Mouse (Mus musculus) C2C12 (cell line): ENCODE results near the gene Gjd2. TPM values are rescaled to one million over a fixed set of nuclear protein-coding genes. Genes with fewer than 3 reads are reported as not detected.

Source experiments
- H3K27me3 ChIP-seq: one replicate; pipeline ENCODE4 v1.6.1; 2011; ENCODE audit not compliant: control insufficient read depth, insufficient read depth, insufficient read length
- H3K36me3 ChIP-seq: one replicate; pipeline ENCODE4 v1.6.1; 2011; ENCODE audit not compliant: control insufficient read depth, insufficient read depth
- H3K4me3 ChIP-seq: one replicate; pipeline ENCODE4 v1.5.1; 2011; ENCODE audit warnings: mild to moderate bottlenecking, control low read depth; ENCODE audit not compliant: poor library complexity, insufficient read depth, severe bottlenecking
- H3K79me2 ChIP-seq: one replicate; pipeline ENCODE4 v1.6.1; 2011; ENCODE audit not compliant: control insufficient read depth, insufficient read depth
- H3K79me3 ChIP-seq: one replicate; pipeline ENCODE4 v1.6.1; 2011; ENCODE audit warnings: low read depth, control low read depth
- H3ac ChIP-seq: one replicate; pipeline ENCODE3; 2011; ENCODE audit warnings: low read depth; ENCODE audit not compliant: control insufficient read depth, insufficient read length
- CEBPB ChIP-seq: IDR thresholded peaks from one replicate; pipeline ENCODE4 v1.6.1; 2011; ENCODE audit warnings: low read depth, mild to moderate bottlenecking, control low read depth, moderate library complexity
- CTCF ChIP-seq: IDR thresholded peaks from one replicate; pipeline ENCODE4 v1.5.1; 2011; ENCODE audit not compliant: control insufficient read depth, insufficient read depth, insufficient read length
- FOSL1 ChIP-seq: IDR thresholded peaks from one replicate; pipeline ENCODE4 v1.8.0; 2011; ENCODE audit warnings: mild to moderate bottlenecking, low read length; ENCODE audit not compliant: poor library complexity, insufficient read depth, severe bottlenecking
- MAX ChIP-seq: IDR thresholded peaks from one replicate; pipeline ENCODE4 v1.6.1; 2011; ENCODE audit warnings: mild to moderate bottlenecking, control low read depth
- MYOD1 ChIP-seq: IDR thresholded peaks from one replicate; pipeline ENCODE4 v1.6.1; 2011; ENCODE audit warnings: low read depth; ENCODE audit not compliant: control insufficient read depth, insufficient read length
- MYOG ChIP-seq: IDR thresholded peaks from one replicate; pipeline ENCODE4 v1.6.1; 2011; ENCODE audit not compliant: control insufficient read depth, insufficient read length; ENCODE audit errors: extremely low read depth
- USF1 ChIP-seq: IDR thresholded peaks from one replicate; pipeline ENCODE4 v1.6.1; 2011; ENCODE audit warnings: low read depth, mild to moderate bottlenecking, control low read depth, moderate library complexity
- long read RNA-seq, 2 experiments: library from polyadenylated mRNA; unstranded; transcript quantifications; one replicate each; pipeline ENCODE4 v2.0.0; 2019 to 2020
- polyA plus RNA-seq: library from polyadenylated mRNA; unstranded; fragments of >200 nt; fragmentation: generic; extraction: Trizol; gene quantifications from one replicate; pipeline ENCODE4 v1.2.1, GENCODE M21; 2012; ENCODE audit warnings: missing spikeins

The Gjd2 gene
- polyA plus RNA-seq, result not detected
- long read RNA-seq, experiment 1, result 0 reads
- long read RNA-seq, experiment 2, result 0 reads

DNA sequence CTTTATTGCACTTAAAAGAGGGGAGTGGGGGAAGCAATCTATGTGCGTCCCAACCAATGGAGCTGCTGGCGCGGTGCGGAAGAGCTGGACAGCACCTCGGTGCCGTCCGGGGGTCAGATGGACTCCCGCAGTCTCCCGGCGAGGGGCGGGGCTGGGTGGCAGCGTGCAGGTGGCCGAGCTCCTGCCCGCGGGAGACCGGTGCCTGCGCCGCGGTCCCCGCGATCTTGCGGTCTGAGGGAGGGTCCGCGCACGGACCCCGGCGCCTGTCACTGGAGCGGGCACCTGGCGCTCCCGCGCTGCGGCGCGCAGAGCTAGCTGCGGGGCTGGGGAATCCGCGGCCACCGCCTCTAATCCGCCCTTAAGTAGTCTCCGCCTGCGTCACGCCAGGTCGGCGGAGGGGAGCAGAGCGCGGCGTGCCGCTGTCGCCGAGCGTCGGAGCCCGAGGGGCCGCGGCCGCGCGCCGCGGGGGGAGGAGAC, at the start of gene Gjd2:
TSS of gene Gjd2 (minus strand) at position 325 of the 477 bp plus-strand sequence.
- Histone ChIP-seq H3K79me3 (no peaks in the 10 kb centered on the region), H3K36me3 (no peaks in the 10 kb centered on the region), H3K79me2 (no peaks in the 10 kb centered on the region), H3K27me3 (peaks cover 38% of the 10 kb centered on the region), H3K4me3 (no peak within 1 kb of the TSS), H3ac (no peak within 1 kb of the TSS)
- no peak for TF ChIP-seq MAX
- TF ChIP-seq MYOD1, result no peak
- no peak for TF ChIP-seq MYOG
- no peak for TF ChIP-seq FOSL1
- TF ChIP-seq CEBPB, result no peak
- no peak for TF ChIP-seq USF1
- no peak for TF ChIP-seq CTCF

DNA sequence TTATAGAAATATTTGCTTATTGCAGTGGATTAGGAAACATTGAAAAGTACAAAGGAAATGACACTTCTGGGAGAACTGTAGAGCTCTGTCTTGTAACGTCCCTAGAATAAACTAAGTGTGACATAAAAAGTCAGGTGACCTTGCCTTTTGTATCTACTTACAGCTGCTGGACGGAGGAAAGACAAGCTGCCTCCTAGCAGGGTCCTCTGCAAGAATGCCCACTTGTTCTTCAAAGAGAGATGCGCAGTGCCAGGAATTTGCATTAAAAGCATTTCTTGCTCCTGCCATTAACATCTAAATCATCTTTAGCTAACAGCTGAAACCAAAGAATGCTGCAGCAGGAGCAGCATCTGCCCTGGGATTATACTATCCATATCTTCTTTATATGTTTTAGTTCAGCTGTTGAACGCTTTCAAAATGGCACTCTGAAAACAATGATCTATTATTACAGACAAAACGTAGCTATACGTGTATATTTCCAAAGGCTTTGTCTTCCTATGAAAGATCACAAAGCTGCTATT, 46.7 kb upstream of the Gjd2 start:
- TF ChIP-seq CEBPB (no peak), MYOD1 (no peak), MAX (no peak), FOSL1 (no peak), CTCF (no peak), MYOG (no peak), USF1 (no peak)
- Histone ChIP-seq H3K4me3 (no peak overlapping the region), H3K79me2 (no peaks in the 10 kb centered on the region), H3K27me3 (no peaks in the 10 kb centered on the region), H3ac (no peak overlapping the region), H3K79me3 (no peaks in the 10 kb centered on the region), H3K36me3 (no peaks in the 10 kb centered on the region)

DNA sequence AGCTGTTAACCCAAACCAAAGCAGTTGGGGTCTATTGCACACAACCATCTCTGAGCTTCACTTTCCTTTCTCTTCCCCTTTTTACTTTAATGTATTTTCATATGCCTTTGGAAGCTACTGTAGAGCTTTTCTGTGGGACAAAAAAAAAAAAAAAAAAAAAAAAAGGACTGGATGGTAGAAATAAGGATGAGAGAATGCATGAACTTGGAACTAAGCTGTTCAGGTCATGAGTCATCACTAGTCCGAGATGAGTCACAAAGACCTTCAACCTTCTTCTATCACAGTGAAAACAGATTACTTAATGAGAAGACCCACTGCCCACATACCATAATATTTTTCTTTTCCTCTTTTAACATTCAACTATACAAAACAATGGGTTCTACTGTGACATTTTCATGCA, 46.2 kb upstream of the Gjd2 start:
- Histone ChIP-seq H3K36me3 (no peaks in the 10 kb centered on the region), H3K27me3 (no peaks in the 10 kb centered on the region), H3K4me3 (no peak overlapping the region), H3K79me2 (no peaks in the 10 kb centered on the region), H3ac (no peak overlapping the region), H3K79me3 (no peaks in the 10 kb centered on the region)
- TF ChIP-seq MAX (no peak), MYOD1 (no peak), CTCF (no peak), CEBPB (no peak), FOSL1 (peak; percentile 73)

DNA sequence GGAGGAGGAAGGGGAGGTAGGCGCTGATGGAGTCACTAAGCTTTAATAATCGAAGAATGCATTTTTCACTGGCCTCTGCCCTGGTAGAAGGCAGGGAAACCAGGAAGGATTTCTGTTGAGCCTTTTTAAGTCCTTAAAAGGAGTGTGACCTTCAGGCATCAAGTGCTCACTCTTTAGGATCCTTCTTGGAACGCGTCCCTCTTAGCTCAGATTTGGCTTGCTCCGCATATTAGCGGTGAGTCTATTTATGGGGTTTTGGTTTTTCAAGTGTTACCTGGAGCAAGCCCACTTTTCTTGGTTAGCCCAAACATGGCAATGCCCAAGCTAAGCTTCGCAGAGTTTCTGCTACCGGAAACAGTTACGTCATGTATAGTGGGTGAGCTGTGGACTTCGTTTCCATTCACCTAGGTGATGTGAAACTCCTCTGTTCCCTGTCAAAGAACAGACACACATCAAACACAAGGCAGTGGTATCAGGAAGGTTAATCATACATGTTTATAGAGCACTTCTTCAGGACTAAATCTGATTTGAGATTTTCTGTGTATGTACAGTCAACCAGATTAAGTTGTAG, 44.9 kb upstream of the Gjd2 start:
- no peaks in the 10 kb centered on the region for H3K79me2 ChIP-seq

DNA sequence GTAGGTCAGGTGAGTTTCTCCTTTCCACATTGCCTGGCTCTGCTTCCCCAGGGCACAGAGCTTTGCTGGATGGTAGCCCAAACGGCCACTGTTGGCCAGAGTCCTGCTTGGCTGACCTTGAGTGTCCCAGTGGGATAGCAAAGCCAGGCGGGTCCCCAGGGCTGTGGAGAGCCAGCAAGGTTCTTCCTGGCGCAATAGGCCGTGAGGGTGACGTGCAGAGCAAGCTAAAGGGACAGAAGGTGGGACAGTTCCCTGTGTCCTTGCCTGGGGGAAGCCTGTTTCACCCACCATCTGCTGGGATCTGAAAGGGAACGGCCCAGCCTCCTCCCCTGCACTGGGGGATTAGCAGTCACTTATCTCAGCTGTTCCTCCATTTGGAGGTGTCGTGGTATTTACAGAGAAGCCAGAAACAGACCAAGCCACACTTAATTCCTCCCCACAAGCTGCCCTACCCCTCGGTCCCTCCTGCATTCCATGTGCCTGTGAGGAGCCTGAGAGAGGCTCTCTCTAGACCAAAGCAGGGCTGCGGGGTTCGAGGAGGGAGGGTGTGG, 44.0 kb upstream of the Gjd2 start:
- H3K4me3 ChIP-seq, result no peak overlapping the region
- H3ac ChIP-seq, result no peak overlapping the region
- H3K27me3 ChIP-seq, result no peaks in the 10 kb centered on the region
- TF ChIP-seq USF1, result no peak
- TF ChIP-seq MAX, result no peak
- TF ChIP-seq FOSL1, result no peak
- TF ChIP-seq MYOD1, result peak; percentile 32
- TF ChIP-seq CEBPB, result no peak
- no peaks in the 10 kb centered on the region for H3K79me3 ChIP-seq
- no peaks in the 10 kb centered on the region for H3K79me2 ChIP-seq
- no peaks in the 10 kb centered on the region for H3K36me3 ChIP-seq

More for the DNA sequence above, 44.9 kb upstream of the Gjd2 start:
- Histone ChIP-seq H3K36me3 (no peaks in the 10 kb centered on the region), H3K79me3 (no peaks in the 10 kb centered on the region), H3K4me3 (no peak overlapping the region), H3ac (no peak overlapping the region), H3K27me3 (no peaks in the 10 kb centered on the region)
- TF ChIP-seq CTCF (no peak), CEBPB (no peak), MAX (no peak), MYOD1 (no peak), FOSL1 (no peak), USF1 (no peak), MYOG (no peak)

DNA sequence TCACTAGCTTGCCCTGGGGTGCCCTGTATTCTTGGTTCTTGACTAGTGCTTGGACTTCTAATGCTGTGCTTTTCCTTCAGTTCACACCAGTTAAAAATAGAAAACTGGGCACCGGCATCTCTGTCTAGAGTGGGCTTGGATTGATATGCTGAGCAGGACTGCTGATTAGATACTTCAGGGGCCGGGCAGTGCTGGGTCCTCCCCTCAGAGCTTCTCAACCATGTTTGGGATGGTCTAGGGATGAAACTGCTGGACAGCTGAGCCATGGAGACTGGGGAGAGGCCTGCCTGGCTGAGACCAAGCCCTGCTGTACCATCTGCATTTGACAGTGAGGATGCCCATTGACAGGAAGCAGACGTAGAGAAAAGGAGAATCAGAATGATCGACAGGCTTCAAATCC, 40.7 kb upstream of the Gjd2 start:
- Histone ChIP-seq H3K36me3 (no peaks in the 10 kb centered on the region), H3K27me3 (no peaks in the 10 kb centered on the region), H3K79me2 (no peaks in the 10 kb centered on the region), H3ac (no peak overlapping the region), H3K79me3 (no peaks in the 10 kb centered on the region), H3K4me3 (no peak overlapping the region)
- TF ChIP-seq USF1 (no peak), MYOG (no peak), MYOD1 (no peak), FOSL1 (no peak), CEBPB (no peak), CTCF (no peak), MAX (no peak)
